Mouse (Mus musculus): ENCODE data around the gene Sh3glb1.
"Not testable (repeated sequence)": the region's sequence is repeated elsewhere in the genome, so short reads cannot be mapped to it uniquely, and the experiment has no call there.

Sh3glb1 gene

DNA sequence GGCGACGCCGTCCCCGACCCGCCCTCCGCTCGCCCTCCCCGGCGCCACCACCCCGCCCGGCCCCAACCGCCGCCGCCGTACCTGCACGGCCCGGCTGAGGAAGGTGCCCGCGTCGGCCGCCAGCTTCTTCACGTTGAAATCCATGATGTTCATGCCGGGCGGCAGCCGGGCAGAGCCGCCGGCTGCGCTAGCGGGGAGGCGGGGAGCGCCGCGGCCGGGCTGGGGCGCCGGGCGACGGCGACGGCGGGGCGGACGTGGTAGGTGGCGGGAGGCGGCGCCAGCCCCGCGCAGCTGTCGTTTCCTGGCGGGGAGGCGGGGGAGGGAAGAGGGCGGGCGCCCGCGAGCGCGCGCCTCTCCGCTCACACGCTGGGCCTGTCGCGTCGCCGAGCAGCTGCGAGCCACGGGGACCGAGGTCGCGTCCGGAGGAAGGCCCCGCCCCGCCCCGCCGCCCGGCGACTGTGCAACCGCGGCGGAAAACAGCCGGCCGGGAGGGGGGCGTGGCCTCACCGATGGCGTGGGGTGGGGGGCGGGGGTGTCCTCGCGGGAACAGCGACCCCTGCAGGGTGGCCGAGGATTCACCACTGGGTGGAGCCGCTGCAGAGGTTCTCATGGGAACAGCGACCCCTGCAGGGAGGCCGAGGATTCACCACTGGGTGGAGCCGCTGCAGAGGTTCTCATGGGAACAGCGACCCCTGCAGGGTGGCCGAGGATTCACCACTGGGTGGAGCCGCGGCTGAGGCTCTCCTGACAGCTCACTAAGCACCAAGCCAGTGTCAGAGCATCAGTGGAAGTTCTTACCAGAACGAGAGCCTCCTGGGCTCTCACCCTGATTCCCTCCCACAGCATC lies at the start of gene Sh3glb1:
Gene Sh3glb1 (minus strand): TSS at position 435 of the 847 bp plus-strand sequence.
- peak; percentile 99 for DNase-seq

- no peak for DNase-seq
Measured at GRCm38 (mm10) chr3:144765161-144765560, 45.0 kb upstream of the Sh3glb1 start.

- no peak for DNase-seq
Measured at GRCm38 (mm10) chr3:144761454-144761853, 41.3 kb upstream of the Sh3glb1 start.

DNA sequence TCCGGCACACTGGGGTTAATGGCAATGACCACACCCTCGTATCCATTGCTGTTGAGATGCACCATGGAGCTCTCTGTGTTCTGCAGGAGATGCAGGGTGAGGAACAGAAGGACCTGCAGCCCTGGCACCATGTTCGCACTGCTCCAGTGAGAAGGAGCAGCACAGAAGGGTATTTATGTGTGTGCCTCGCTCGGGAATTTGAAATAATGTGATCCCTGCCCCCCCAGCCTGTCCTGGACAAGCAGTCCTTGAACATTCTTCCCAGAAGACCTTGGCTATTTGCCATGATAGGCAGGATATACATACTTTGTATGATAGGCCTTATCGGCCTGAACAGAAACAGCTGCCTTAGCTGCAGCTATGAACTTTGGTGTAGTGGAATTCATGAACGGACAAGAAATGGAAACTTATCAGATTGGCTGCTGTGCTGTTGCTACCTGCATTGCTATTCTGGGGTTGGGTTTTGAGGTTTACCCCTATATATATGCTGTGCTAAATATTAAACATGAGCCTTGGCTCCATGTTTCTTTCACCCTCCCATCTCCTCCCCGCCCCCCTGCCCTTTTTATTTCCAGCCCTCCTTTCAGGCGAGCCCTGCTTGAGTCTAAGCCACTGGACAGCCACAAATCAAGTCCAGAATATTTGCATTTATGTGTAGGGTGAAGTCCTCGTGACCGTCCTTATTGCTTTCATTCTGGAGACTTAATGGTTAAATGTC lies 40.6 kb upstream of the Sh3glb1 start, which contains the start of gene Clca3a1:
Gene Clca3a1 (minus strand): TSS at position 386 of the 718 bp plus-strand sequence.
- peak; percentile 11 for DNase-seq

GRCm38 (mm10) chr3:144759719-144760118 lies 39.6 kb upstream of the Sh3glb1 start:
- no peak for DNase-seq

GRCm38 (mm10) chr3:144756103-144756502 lies 36.0 kb upstream of the Sh3glb1 start:
- not testable (repeated sequence) for DNase-seq

DNA sequence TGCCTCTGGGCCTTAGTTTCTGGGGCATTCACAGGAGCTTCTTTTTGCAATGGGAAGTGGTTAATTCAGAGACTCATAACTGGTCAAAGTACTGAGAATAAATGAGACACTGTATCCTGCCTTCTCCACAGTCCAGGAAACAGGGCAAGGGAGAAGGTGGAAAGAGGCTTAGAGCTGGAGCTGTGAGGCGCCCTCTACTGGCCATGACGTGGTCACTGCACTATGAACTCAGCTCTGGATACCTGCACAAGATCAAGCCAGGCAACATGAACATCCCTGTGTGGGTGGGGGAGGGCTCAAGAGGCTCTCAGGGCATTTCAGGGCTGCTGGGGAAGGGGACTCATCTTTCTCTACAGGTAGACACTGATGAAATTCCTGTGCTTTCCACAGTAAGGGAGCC lies 33.0 kb upstream of the Sh3glb1 start:
- DNase-seq: peak; percentile 39

GRCm38 (mm10) chr3:144749062-144749963 lies 29.2 kb upstream of the Sh3glb1 start:
- not testable (repeated sequence) for DNase-seq

DNA sequence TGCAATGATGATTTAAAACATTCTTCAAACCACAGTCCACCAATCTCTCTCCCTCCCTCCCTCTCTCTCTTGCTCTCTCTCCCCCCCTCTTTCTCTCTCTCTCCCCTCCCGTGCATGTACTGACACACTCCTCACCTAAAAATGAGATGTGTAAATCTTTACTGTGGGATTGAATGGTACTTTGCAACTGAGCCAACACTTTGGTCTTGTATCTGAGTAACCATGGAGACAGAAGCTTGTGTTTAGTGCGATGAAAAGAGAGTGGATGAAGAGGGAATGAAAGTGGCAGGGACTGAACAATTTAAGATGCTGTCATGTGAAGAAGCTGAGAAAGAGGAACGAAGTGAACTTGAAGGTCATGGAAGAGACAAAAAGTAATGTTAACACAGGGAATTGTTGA lies 27.6 kb upstream of the Sh3glb1 start:
- not testable (repeated sequence) for DNase-seq

GRCm38 (mm10) chr3:144738396-144738795 lies 18.3 kb upstream of the Sh3glb1 start:
- DNase-seq: not testable (repeated sequence)

- peak; percentile 73 for DNase-seq
Measured at GRCm38 (mm10) chr3:144736831-144737230, 16.7 kb upstream of the Sh3glb1 start.

- peak; percentile 71 for DNase-seq
Measured at GRCm38 (mm10) chr3:144723455-144723854, 3.3 kb upstream of the Sh3glb1 start.

DNA sequence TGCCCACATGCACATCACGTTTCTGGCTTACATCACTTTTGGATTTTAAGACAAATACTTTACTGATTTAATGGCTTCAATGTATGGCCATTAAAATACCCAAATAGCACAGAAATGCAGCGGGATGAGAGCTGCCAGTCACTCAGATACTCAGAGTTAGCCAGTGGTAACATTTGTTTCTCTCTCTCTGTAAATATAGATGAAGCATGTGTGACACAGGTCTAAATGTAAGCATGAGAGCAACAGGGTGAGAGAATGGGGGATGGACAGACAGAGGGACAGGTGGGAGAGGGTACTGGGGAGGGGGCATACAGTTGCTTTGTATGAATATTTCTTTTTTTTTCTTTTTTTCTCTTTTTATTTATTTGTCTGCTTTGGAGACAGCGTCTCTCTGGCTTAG lies 2.4 kb upstream of the Sh3glb1 start:
- DNase-seq: not testable (repeated sequence)

DNA sequence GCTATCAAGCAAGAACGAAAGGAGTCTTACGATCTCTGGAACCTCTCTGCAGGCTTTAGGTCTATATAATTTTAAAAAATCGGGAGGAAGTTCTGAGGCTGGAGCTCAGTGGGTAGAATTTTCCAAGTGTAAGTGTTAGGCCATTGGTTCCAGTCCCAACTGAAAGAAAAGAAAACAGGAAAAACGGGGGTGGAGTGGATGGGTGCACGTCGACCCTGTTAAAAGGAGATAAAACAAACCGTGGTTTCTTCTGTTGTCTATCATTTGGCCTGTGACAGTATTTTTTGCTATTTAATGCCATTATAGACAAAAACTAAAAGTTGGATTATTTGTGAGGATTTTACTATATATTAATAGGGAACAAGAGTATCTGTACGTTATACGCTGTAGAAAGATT lies 1.7 kb upstream of the Sh3glb1 start:
- no peak for DNase-seq

- DNase-seq: no peak
Measured at GRCm38 (mm10) chr3:144721077-144721859, 1.1 kb upstream of the Sh3glb1 start.

DNA sequence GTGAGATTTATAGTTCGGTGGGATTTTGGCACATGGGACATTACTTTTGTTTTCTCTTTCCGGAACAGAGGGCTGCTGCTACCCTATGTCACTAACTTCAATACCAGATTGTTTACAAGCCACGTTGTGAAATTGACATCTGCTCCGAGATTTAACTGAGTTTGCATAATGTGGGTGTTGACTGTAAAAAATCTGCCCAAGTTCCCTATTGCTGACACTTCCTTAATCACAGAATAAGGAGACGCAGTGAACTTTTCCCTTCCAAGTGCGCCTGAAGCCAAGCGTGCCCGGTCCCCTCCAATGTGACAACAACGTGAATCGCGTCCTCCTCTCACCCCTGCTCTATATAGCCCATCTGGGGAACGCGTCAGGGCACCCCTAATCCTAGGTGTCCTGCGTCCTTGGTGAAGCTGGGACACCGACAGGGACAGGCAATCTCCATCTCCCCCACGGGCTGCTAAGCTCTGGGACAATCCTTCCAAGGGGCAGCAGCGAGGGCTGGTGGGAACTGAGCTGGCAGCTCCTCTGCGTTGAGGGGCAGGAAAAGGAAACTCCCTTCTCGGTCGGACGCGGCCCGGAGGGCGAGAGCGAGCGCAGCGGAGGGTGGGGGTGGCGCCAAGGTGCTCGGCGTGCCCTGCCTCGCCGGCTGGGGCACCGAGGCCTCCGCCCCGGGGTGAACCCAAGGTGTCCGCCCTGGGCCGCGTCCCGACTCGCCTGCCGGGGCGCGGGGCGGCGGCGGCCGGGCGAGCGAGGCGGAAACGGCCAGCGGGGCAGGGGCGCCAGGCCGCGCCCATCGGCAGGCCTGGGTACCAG lies 841 bp downstream of the Sh3glb1 start:
- DNase-seq: peak; percentile 71

DNA sequence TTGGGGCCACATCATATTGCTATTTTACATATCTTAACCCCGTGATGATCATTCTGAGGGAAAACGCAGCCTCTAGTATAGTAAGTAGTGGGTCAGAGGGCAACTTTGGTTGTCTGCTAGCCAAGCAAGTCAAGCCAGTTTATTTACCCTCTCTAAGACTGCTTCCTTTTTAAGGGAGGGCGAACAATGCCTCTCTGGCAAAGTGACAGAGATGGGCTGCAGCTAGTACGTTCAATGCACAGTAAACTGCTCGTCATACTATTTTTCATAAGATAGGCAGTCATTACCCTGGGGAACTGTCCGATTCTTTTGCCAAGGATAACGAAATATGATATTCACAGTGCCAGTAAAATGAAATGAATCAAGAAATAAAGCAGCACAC lies 1.4 kb downstream of the Sh3glb1 start:
- DNase-seq: peak; percentile 66

DNA sequence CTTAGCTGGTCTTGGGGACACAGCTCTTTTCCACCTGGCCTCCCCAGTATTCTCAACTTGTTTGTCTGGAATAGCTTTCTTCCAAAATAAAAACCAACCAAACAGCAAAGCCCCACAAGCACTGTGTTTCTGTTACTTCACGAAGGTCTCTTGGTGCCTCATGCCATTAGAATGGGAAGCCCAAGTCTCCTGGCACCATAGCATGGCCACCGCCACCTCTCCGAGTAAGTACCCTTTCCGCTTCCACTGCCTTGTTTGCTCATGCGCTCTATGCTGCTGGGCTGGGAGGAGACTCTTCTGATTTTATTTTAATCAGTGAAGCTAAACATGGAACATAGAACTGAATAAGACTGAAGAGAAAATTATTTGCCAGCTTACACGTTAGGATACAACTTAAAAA lies 2.3 kb downstream of the Sh3glb1 start:
- DNase-seq: no peak

DNA sequence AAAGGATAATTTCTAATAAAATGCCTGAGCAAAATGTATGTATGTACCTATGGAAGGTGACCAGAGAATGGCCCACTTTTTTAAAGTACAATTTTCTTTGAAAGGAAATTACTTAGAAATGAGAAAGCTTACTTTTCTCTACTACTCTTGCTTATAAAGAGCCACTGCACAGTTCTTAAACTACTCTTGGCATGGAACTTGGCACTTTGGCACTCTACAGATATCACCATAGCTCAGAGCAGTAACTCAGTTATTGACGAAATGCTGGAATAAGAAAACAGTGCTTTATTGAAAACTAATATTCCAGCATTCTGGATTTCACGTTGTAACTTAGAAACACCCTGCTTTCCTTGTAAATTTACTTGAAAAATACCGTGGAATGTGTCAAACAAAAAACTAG lies 3.0 kb downstream of the Sh3glb1 start:
- DNase-seq: no peak

DNA sequence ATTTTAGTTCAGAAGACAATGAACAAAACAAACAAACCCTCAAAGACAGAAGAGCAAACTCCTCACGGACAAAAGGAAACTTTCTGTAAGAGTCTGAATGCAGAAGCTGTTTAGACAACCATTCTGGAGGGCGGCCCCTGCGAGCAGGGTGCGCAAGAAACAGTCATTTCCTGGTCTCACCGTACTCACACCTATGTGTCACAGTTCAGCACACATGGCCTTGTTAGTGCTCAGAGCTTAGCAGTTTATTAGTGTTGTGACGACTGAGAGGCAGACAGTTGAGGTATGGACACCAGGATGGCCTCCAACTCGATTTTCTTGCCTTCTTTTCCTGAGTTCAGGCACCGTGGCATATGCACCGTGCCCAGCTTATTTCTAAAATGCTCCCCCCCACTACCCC lies 4.2 kb downstream of the Sh3glb1 start:
- DNase-seq: no peak

- DNase-seq: no peak
Measured at GRCm38 (mm10) chr3:144715033-144715432, 5.1 kb downstream of the Sh3glb1 start.

Measured in lung, postnatal 14 days (tissue).